Mouse (Mus musculus) embryo, embryonic 9.5 days (tissue): ENCODE measurements around the gene Faap100.

Source experiments
- DNase-seq: peaks from one replicate; pipeline ENCODE4 v3.0.0-alpha.2; 2017; ENCODE audit errors: extremely low spot score

Faap100 gene

DNA sequence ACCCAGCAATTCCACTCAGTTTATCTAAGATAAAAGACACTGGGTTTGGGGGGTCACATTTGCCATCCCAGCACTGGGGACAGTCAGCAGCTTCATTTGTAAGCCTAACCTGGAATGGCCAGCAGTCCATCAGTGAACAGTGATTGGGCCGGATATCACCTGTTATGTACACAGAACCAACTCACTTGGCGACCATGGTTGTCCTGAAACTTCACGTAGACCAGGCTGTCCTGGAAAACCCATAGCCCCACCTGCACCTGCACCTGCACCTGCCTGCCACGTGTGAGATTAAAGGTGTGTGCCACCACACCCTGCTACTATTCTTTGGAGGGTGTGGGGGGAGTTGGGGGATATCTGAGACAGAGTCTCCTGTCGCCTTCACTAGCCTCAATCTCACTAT lies 59.3 kb downstream of the Faap100 start:
- no peak for DNase-seq
